Mouse (Mus musculus): ENCODE data around the gene Hnf1b. TPM values are rescaled to one million over a fixed set of nuclear protein-coding genes. Genes with fewer than 3 reads are reported as not detected.

Gene Hnf1b
- total and polyA plus RNA-seq, 3 experiments: 0.11 to 3.0 (median 0.42) TPM

GRCm38 (mm10) chr11:83802166-83802565, 47.7 kb upstream of the Hnf1b start:
- no peak overlapping the region for H3K4me3 ChIP-seq (replicated peaks in 1 of 3; ENCODE audit: low read depth in 2 of 3, low read length in 2 of 3, poor library complexity in 1 of 3)
- peaks cover 3 to 8% of the 10 kb centered on the region in 2 experiments; a peak in 3 of 4 replicates for H3K4me1 ChIP-seq (ENCODE audit: control insufficient read depth in 1 of 2, insufficient read depth in 2 of 2)
- H3K9ac ChIP-seq (ENCODE audit: insufficient read depth, low read depth): no peak overlapping the region
- H3K27ac ChIP-seq (ENCODE audit: insufficient read depth, low read depth): no peak overlapping the region
- no peak for TF ChIP-seq TBP (conservative IDR thresholded peaks at IDR 0.05; ENCODE audit: low read depth, low read length)
- peak; percentile 24 to 87; a peak in 3 of 4 replicates for TF ChIP-seq CTCF (conservative IDR thresholded peaks at IDR 0.05 in 1 of 2, IDR thresholded peaks at IDR 0.05 in 1 of 2; ENCODE audit: low read depth in 2 of 2, low read length in 2 of 2)
- no peak for TF ChIP-seq JUN (IDR thresholded peaks at IDR 0.05; ENCODE audit: insufficient read depth, low read depth, low read length)
- peak; percentile 41; the same call in 1 of the 2 replicates for TF ChIP-seq BHLHE40 (IDR thresholded peaks at IDR 0.05; ENCODE audit: low read depth, low read length)
- no peak for TF ChIP-seq POLR2A (IDR thresholded peaks at IDR 0.05; ENCODE audit: low read depth, low read length)
- no peak for TF ChIP-seq POLR2AphosphoS2 (IDR thresholded peaks at IDR 0.05; ENCODE audit: low read depth, low read length)
- no peak for TF ChIP-seq MAFK (IDR thresholded peaks at IDR 0.05; ENCODE audit: insufficient replicate concordance, low read length)
- TF ChIP-seq GABPA (IDR thresholded peaks at IDR 0.05; ENCODE audit: insufficient replicate concordance, low read depth, low read length): no peak
- TF ChIP-seq ETS1 (conservative IDR thresholded peaks at IDR 0.05; ENCODE audit: low read depth, low read length): no peak
- TF ChIP-seq EP300 (IDR thresholded peaks at IDR 0.05; ENCODE audit: low read length): no peak; the same call in 1 of the 2 replicates
- TF ChIP-seq SIN3A (IDR thresholded peaks at IDR 0.05; ENCODE audit: low read length): no peak
- TF ChIP-seq RCOR1 (conservative IDR thresholded peaks at IDR 0.05; ENCODE audit: low read depth, low read length): no peak
- TF ChIP-seq IRF4 (IDR thresholded peaks at IDR 0.05; ENCODE audit: low read depth, low read length): no peak
- no peak for TF ChIP-seq ZMIZ1 (IDR thresholded peaks at IDR 0.05; ENCODE audit: low read depth, low read length)
- no peak for TF ChIP-seq CHD1 (IDR thresholded peaks at IDR 0.05; ENCODE audit: low read depth, low read length)
- no peak for TF ChIP-seq MEF2A (IDR thresholded peaks at IDR 0.05; ENCODE audit: borderline replicate concordance, low read depth, low read length)
- no peak for TF ChIP-seq MAX (IDR thresholded peaks at IDR 0.05; ENCODE audit: low read length)
- no peak for TF ChIP-seq NELFE (IDR thresholded peaks at IDR 0.05; ENCODE audit: low read depth, low read length)
- peak; percentile 29; the same call in 1 of the 2 replicates for TF ChIP-seq ELF1 (IDR thresholded peaks at IDR 0.05; ENCODE audit: low read depth, low read length)
- TF ChIP-seq RAD21 (IDR thresholded peaks at IDR 0.05; ENCODE audit: low read depth, low read length): peak; percentile 81
- TF ChIP-seq USF1 (IDR thresholded peaks at IDR 0.05; ENCODE audit: low read depth, low read length): no peak
- no peak for TF ChIP-seq HCFC1 (IDR thresholded peaks at IDR 0.05; ENCODE audit: low read depth, low read length)
- TF ChIP-seq NRF1 (IDR thresholded peaks at IDR 0.05; ENCODE audit: low read depth, low read length): no peak
- TF ChIP-seq JUND (conservative IDR thresholded peaks at IDR 0.05; ENCODE audit: low read depth, low read length): 0 out of 2 replicates have a peak, but pooled peaks have one; percentile 24
- TF ChIP-seq SMC3 (IDR thresholded peaks at IDR 0.05; ENCODE audit: low read depth, low read length): peak; percentile 84
- no peak for TF ChIP-seq CHD2 (IDR thresholded peaks at IDR 0.05; ENCODE audit: low read length)
- TF ChIP-seq USF2 (conservative IDR thresholded peaks at IDR 0.05; ENCODE audit: low read depth, low read length): no peak
- no peak for TF ChIP-seq MYC (IDR thresholded peaks at IDR 0.05; ENCODE audit: low read depth, low read length)
- TF ChIP-seq UBTF (IDR thresholded peaks at IDR 0.05; ENCODE audit: low read depth, low read length): no peak
- TF ChIP-seq PAX5 (IDR thresholded peaks at IDR 0.05; ENCODE audit: low read length): no peak
- TF ChIP-seq MAZ (IDR thresholded peaks at IDR 0.05; ENCODE audit: low read depth, low read length): peak; percentile 47; the same call in 1 of the 2 replicates
- peak; percentile 33 for TF ChIP-seq ZC3H11A (IDR thresholded peaks at IDR 0.05; ENCODE audit: low read depth, low read length)
- no peak for TF ChIP-seq E2F4 (IDR thresholded peaks at IDR 0.05; ENCODE audit: insufficient replicate concordance, low read depth, low read length)
- no peak for TF ChIP-seq ZNF384 (IDR thresholded peaks at IDR 0.05; ENCODE audit: low read depth, low read length)
- no peak for TF ChIP-seq TCF12 (IDR thresholded peaks at IDR 0.05; ENCODE audit: low read depth, low read length)
- TF ChIP-seq MXI1 (IDR thresholded peaks at IDR 0.05; ENCODE audit: low read depth, low read length): no peak
- TF ChIP-seq ZKSCAN1 (IDR thresholded peaks at IDR 0.05; ENCODE audit: borderline replicate concordance, low read depth, low read length): no peak
- TF ChIP-seq KAT2A (IDR thresholded peaks at IDR 0.05; ENCODE audit: insufficient replicate concordance, low read length): no peak
- H3K79me2 ChIP-seq (replicated peaks; ENCODE audit: control insufficient read depth, extremely low read depth, insufficient read depth, poor library complexity, severe bottlenecking): no peaks in the 10 kb centered on the region
- H3K36me3 ChIP-seq (replicated peaks in 1 of 2; ENCODE audit: control insufficient read depth in 1 of 2, insufficient read depth in 1 of 2, low read length in 1 of 2): no peaks in the 10 kb centered on the region
- dilution Hi-C loops (cut with MboI; ENCODE audit: extremely low pct_ligation_motif_present, extremely low pct_unique_long_range_greater_than_20kb, low sequenced_read_pairs) (no loop called here), in situ Hi-C loops (cut with MboI; ENCODE audit: low pct_ligation_motif_present, low pct_unique_long_range_greater_than_20kb, low sequenced_read_pairs) (no loop called here)
- H3K9me3 ChIP-seq (replicated peaks; ENCODE audit: low read length): peaks cover 6% of the 10 kb centered on the region
- no peak overlapping the region for H3K4me2 ChIP-seq (ENCODE audit: insufficient read depth, low read depth, poor library complexity, severe bottlenecking)
- peak; percentile 65 for DNase-seq (ENCODE audit: extremely low read depth)
- no peaks in the 10 kb centered on the region for H3K27me3 ChIP-seq (replicated peaks)
